Mouse (Mus musculus) T-cell, adult 66 days (primary cell): Measurements from ENCODE around the gene Aimp1. TPM values are rescaled to one million over a fixed set of nuclear protein-coding genes. Genes with fewer than 3 reads are reported as not detected.

Experiments
- total RNA-seq, 2 experiments: library from RNA; stranded (reverse); gene quantifications; 3 replicates in 1 of 2; 4 replicates in 1 of 2; pipeline ENCODE4 v1.2.4; 2023

The Aimp1 gene
- 10 to 100 TPM; 50.8 to 55.5 TPM for total RNA-seq

DNA sequence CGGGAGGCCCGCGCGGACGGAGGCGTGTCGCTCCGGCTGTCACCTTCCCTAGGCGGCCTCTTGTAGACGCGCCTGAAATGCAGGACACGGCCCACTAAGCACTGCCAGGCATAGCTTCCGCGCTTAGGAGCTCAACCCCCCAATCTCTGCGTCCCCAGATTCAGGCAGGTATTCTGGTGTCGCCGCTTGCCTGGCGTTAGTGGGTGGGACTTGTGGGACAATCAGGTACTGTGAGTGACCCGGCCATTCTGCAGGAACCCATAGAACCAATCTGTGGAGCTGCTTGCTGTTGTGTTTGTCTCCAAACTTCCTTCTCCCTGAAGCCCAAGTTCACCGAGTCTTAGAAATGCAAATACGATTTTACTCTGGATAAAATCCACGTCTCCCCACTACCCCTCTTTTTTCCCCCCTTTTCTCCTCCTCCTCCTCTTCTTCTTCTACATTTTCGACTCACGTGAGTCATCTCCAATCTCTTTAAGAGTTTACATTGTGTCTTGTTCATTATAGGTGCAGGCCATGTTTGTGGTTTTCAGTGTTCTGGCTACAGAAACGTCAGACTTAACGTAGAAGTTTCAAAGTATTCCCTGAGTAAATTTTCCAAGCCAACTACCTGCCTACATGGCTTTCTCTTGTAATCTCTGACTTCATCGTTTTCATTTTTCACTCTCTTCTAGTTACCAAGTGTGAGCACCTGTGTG is at the start of gene Aimp1:
TSS of gene Aimp1 (minus strand) at position 140 of the 698 bp plus-strand sequence.

DNA sequence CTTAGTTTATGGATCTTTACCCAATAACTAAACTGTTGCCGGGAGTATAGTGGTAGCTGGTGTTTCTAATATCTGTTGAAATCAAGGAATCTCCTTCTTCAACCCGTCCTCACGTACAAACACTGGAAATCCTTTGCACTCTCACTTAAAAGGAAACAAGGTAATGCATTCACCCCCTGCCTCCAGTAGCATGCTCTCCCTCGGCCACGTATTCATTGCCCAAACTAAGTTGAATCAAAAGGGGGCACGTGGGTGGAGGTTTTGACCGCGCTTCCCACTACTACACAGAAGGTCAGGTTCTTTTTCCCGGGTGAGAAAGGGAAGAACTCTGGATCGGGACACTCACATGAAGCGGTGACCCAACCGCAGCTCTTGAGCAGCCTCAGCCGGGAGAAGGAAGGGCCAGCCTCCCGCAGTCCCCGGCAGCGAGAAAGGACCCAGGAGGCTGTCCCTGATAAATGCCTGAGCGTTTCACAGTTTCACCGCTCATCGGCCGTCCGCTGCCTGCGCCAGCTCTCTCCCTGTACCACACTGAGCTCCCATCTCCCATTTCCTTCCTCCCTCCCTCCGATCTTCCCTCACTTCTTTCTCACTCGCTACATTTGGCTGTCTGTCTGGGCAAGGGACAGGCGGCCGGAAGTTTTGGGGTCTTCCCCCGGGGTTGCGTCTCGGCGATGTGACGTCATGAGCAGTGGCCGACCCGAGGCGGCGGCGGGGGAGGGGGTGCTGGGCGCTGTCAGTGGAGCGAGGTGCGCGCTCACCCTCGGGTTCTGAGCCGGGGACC is 531 bp downstream of the Aimp1 start, which contains the start of gene Tbck:
TSS of gene Tbck (plus strand) at position 698 of the 784 bp plus-strand sequence.

DNA sequence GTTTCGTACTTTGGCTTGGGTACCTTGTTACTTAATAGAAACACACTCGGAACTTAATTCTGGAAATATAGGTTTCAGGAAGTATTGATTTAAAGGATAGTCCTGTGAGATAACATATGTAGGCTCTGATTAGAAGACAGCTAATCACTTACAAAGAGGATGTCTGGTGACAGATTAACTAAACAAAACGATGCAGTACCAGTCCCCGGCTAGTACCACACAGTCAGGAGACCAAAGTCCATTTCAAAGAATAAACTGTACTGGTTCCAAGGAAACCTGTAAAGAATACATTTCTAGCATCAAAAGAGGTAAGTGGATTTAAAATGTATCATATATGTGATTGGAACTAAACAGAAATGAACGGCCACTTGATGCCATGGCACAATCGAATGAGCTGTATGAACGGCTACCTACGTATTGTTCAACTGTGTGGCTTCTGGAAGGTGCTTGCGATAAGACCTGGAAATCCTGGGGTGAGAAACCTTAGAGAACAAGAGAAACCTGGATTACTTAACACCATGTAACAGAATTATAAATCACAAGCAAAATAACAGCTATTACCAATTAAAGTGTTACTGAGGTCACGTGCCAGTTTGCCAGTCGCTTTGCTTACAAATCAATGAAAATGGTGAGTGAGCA is 54.5 kb downstream of the Aimp1 start, which contains the start of gene Gimd1:
TSS of gene Gimd1 (plus strand) at position 220 of the 639 bp plus-strand sequence.

Other genes starting within 250 kb of the Aimp1 start
- not detected for gene Gimd1, start 54.5 kb downstream of the Aimp1 start, total RNA-seq
- 10 to 100 TPM; 29.3 to 33.0 TPM for gene Tbck, start 226 bp downstream of the Aimp1 start, total RNA-seq